Comparison of ENCODE assay signal across 1 mouse cellular context in the genomic region with DNA sequence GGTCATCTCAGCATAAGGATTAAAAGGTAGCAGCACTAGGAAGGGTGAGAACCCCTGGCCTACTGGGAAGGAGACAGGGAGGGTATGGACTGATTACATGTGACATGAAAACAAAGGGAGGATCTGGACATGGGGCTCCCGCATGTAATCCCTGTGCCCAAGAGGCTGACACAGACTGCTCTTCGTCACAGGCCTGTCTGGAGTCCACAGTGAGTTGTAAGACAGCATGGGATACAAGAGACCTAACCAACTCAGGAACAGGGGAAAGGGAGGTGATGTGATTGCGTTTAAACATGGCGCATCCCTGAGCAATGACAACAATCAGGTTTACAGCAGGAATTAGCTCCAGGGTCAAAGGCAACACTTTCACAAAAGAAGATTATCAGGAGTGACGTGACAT.
TF ChIP-seq lines count a peak whose summit lies in the region.

No protein-coding gene starts in this region.

TF ChIP-seq in ES-E14, 5 proteins besides CTCF, POLR2A, EP300 and RAD21 (continued from another document):
- TF ChIP-seq ZNF384 (IDR thresholded peaks at IDR 0.05; ENCODE audit: low read depth, low read length) = 0 out of 2 replicates have a peak, but pooled peaks have one; percentile 28
TF ChIP-seq in ES-E14: peak in this region for 1.
